In the genomic region with DNA sequence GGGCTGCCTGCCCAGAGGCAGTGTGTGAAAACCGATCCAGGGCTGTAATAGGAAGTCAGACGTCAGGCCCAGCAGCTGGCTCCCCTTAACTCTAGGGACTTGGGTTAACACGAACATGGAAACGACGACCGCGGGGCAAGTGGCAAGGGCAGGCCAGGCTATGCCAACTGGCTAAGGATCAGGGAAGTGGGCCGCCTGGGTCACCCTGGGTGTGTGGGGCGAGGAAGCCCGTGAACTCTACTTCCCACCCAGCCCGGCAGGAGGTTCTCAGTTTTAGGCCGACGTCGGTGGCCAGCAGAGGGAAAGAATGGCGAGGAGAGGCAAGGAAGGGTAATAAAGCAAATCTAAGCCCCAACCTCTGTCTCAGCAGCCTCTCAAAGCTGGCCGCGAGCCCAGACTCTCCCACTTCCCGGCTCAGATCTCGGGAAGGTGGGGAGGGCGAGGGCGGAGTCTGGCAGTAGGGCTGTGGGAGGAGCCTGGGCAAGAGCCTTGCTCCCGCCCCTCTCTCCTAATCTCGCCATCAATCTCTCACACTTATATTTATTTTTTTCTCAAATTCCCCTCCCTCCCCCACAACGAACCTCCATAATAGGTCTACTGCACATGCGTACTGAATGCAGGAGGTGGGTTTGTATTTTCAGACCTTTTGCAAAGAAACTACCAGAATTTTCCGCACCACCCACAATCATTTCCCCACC, we compare ENCODE assay signal across 1 mouse cellular context.
TF ChIP-seq lines count a peak whose summit lies in the region.

No protein-coding gene starts in this region.

TF ChIP-seq in MEL, 35 proteins besides CTCF, POLR2A, EP300 and RAD21 (continued from another document):
- TF ChIP-seq ETS1 (IDR thresholded peaks at IDR 0.05; ENCODE audit: low read depth, low read length) (peak; percentile 82), USF1 (IDR thresholded peaks at IDR 0.05; ENCODE audit: low read depth, low read length) (0 out of 2 replicates have a peak, but pooled peaks have one; percentile 10), NELFE (IDR thresholded peaks at IDR 0.05; ENCODE audit: low read depth, low read length) (peak; percentile 23; the same call in 1 of the 2 replicates), ZC3H11A (IDR thresholded peaks at IDR 0.05; ENCODE audit: low read depth, low read length) (no peak), CHD1 (IDR thresholded peaks at IDR 0.05; ENCODE audit: low read depth, low read length) (no peak), MAZ (IDR thresholded peaks at IDR 0.05; ENCODE audit: low read depth, low read length) (peak; percentile 94), MXI1 (IDR thresholded peaks at IDR 0.05; ENCODE audit: low read depth, low read length) (peak; percentile 45; the same call in 1 of the 2 replicates), ZKSCAN1 (IDR thresholded peaks at IDR 0.05; ENCODE audit: low read depth, low read length) (no peak; the same call in 1 of the 2 replicates), MYC (IDR thresholded peaks at IDR 0.05; ENCODE audit: low read depth, low read length) (peak; percentile 51; the same call in 1 of the 2 replicates), JUND (IDR thresholded peaks at IDR 0.05; ENCODE audit: low read depth, low read length) (no peak)
